Comparison of ENCODE assay signal across 9 mouse cellular contexts in the genomic region with DNA sequence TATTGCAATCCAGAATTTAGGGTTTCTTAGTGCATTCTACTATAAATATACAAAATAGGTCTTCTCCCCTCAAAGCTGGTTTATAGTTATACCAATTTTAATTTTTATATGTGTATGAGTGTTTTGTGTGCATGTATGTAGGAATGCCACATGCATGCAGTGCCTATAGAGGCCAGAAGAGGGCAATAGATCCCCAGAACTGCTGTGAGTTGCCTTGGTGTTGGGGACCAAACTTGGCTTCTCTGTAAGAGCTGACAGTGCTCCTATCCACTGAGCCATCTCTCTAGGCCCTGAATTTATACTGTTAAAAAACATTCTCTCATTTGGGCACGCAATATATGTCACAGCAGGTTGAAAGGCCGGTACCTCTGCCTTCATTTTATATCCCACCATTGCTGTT. TPM values are rescaled to one million over a fixed set of nuclear protein-coding genes. Genes with fewer than 3 reads are reported as not detected.
A peak's percentile ranks its signal among the peaks of the same experiment; 100 is the strongest.
DNase-seq lines count a peak whose midpoint lies in the region; ATAC-seq lines count a peak whose summit lies in the region.
"Had no signal": no experiment of that assay in that cellular context is flagged by ENCODE, and none has a peak within 500 bp of the region (broad histone marks: within the 10 kb centered on the region; RNA-seq: fewer than 3 reads in every experiment).

No protein-coding gene starts in this region.

- H3K9me3 ChIP-seq in kidney, embryonic 15.5 days (replicated peaks): no peaks in the 10 kb centered on the region; the same call in 1 of the 2 replicates

- no peak overlapping the region for H3K27ac ChIP-seq in kidney, embryonic 15.5 days
- H3K27ac ChIP-seq: heart, embryonic 13.5 days had no signal

- DNase-seq in kidney, adult 18-20 months: peak; percentile 55
- peak; percentile 62 for DNase-seq in NIH3T3 (ENCODE audit: low read depth)
- DNase-seq in c-Kit-positive CD71-positive TER-119-negative erythroid progenitor cells, embryonic 14.5 days (ENCODE audit: low read depth): peak; percentile 8
- DNase-seq in hindlimb bud, embryonic 11.5 days (ENCODE audit: extremely low spot score, low read depth, low spot score): peak; percentile 41
- DNase-seq in left cerebral cortex, postnatal 14 days (ENCODE audit: low spot score in 2 of 2): peak; percentile 83 to 86
- peak; percentile 84 for DNase-seq in retina, embryonic 14.5 days (ENCODE audit: low spot score)
- no peak for DNase-seq in MN1 (ENCODE audit: low spot score)

- intact Hi-C loops in left cerebral cortex, postnatal 14 days (cut with DNase I): loop anchor here (10.0 kb wide), 1 partner anchor 219 kb away; no protein-coding TSS in a partner anchor

- no peaks in the 10 kb centered on the region for H3K27me3 ChIP-seq in kidney, embryonic 15.5 days
- H3K27me3 ChIP-seq: heart, embryonic 13.5 days had no signal

- H3K4me3 ChIP-seq in kidney, embryonic 15.5 days (replicated peaks): no peak overlapping the region
- H3K4me3 ChIP-seq: heart, embryonic 13.5 days had no signal

- WGBS in kidney, embryonic 15.5 days: 59% methylated on average over 2 of the region's 2 CpGs

- no peak overlapping the region for H3K9ac ChIP-seq in kidney, embryonic 15.5 days
- H3K9ac ChIP-seq: heart, embryonic 13.5 days had no signal

- no peaks in the 10 kb centered on the region for H3K4me1 ChIP-seq in kidney, embryonic 15.5 days
- H3K4me1 ChIP-seq: heart, embryonic 13.5 days had no signal

- no peak overlapping the region for H3K4me2 ChIP-seq in kidney, embryonic 15.5 days
- H3K4me2 ChIP-seq: heart, embryonic 13.5 days had no signal

- H3K36me3 ChIP-seq in kidney, embryonic 15.5 days: no peaks in the 10 kb centered on the region
- H3K36me3 ChIP-seq: heart, embryonic 13.5 days had no signal

- no peak for ATAC-seq in kidney, embryonic 15.5 days (replicated peaks; ENCODE audit: low FRiP score)

RNA-seq across cellular contexts. Expression of a gene that starts 27.5 kb away (rescaled TPM):
- polyA plus RNA-seq in kidney, embryonic 15.5 days (2015; fragmentation: Nextera tagmentation; extraction: Ambion mirVana): 2.1 and 2.5 TPM in 2 replicates
- 1 to 10 TPM; 4.1 to 4.9 TPM for total RNA-seq in left cerebral cortex, postnatal 14 days (2021)

RNA-seq across cellular contexts. Expression of a gene that starts 55.7 kb away (rescaled TPM):
- polyA plus RNA-seq in kidney, embryonic 15.5 days (2015; fragmentation: Nextera tagmentation; extraction: Ambion mirVana): 2.2 and 2.6 TPM in 2 replicates
- total RNA-seq in left cerebral cortex, postnatal 14 days (2021): under 1 TPM in 1 of 2 experiments, not detected in 1; 0.26 TPM
